Mouse (Mus musculus): ENCODE measurements around the gene Elob. TPM values are rescaled to one million over a fixed set of nuclear protein-coding genes. Genes with fewer than 3 reads are reported as not detected.
A peak's percentile ranks its signal among the peaks of the same experiment; 100 is the strongest.

The Elob gene
- polyA plus RNA-seq, 1 experiment: 1,587 TPM

GRCm38 (mm10) chr17:23804426-23805085 is 24.4 kb downstream of the Elob start:
- Histone ChIP-seq H3K27ac (ENCODE audit: control insufficient read depth, insufficient read depth, low read depth, low read length) (no peak overlapping the region; the same call in 1 of the 2 replicates), H3K36me3 (ENCODE audit: control insufficient read depth, insufficient read depth, low read length) (peaks cover 4% of the 10 kb centered on the region), H3K4me1 (ENCODE audit: control insufficient read depth, insufficient read depth, low read length) (peaks cover 7% of the 10 kb centered on the region), H3K4me3 (ENCODE audit: control insufficient read depth, low read depth, low read length) (peak overlapping the region; percentile 87), H3K27me3 (ENCODE audit: control insufficient read depth, insufficient read depth, low read length) (no peaks in the 10 kb centered on the region)
- TF ChIP-seq CTCF (IDR thresholded peaks at IDR 0.05; ENCODE audit: control insufficient read depth, insufficient read depth, insufficient replicate concordance, low read depth, low read length) (no peak), POLR2A (IDR thresholded peaks at IDR 0.05; ENCODE audit: control insufficient read depth, low read depth, low read length) (no peak)

- peaks cover 7% of the 10 kb centered on the region for H3K4me1 ChIP-seq (ENCODE audit: control insufficient read depth, insufficient read depth, low read length)
- H3K27ac ChIP-seq (ENCODE audit: control insufficient read depth, insufficient read depth, low read depth, low read length): peak overlapping the region; percentile 96
- no peaks in the 10 kb centered on the region for H3K27me3 ChIP-seq (ENCODE audit: control insufficient read depth, insufficient read depth, low read length)
- TF ChIP-seq POLR2A (IDR thresholded peaks at IDR 0.05; ENCODE audit: control insufficient read depth, low read depth, low read length): no peak; the same call in 1 of the 2 replicates
- TF ChIP-seq CTCF (IDR thresholded peaks at IDR 0.05; ENCODE audit: control insufficient read depth, insufficient read depth, insufficient replicate concordance, low read depth, low read length): no peak
- peak overlapping the region; percentile 87 for H3K4me3 ChIP-seq (ENCODE audit: control insufficient read depth, low read depth, low read length)
- H3K36me3 ChIP-seq (ENCODE audit: control insufficient read depth, insufficient read depth, low read length): peaks cover 2% of the 10 kb centered on the region
These were observed 25.4 kb downstream of the Elob start for GRCm38 (mm10) chr17:23803366-23804041.

GRCm38 (mm10) chr17:23802746-23803365 is 26.1 kb downstream of the Elob start:
- TF ChIP-seq CTCF (IDR thresholded peaks at IDR 0.05; ENCODE audit: control insufficient read depth, insufficient read depth, insufficient replicate concordance, low read depth, low read length): no peak
- TF ChIP-seq POLR2A (IDR thresholded peaks at IDR 0.05; ENCODE audit: control insufficient read depth, low read depth, low read length): peak; percentile 87

GRCm38 (mm10) chr17:23801627-23802026 is 27.3 kb downstream of the Elob start:
- Histone ChIP-seq H3K36me3 (ENCODE audit: control insufficient read depth, insufficient read depth, low read length) (no peaks in the 10 kb centered on the region), H3K27me3 (ENCODE audit: control insufficient read depth, insufficient read depth, low read length) (no peaks in the 10 kb centered on the region), H3K4me1 (ENCODE audit: control insufficient read depth, insufficient read depth, low read length) (peaks cover 4% of the 10 kb centered on the region), H3K27ac (ENCODE audit: control insufficient read depth, insufficient read depth, low read depth, low read length) (no peak overlapping the region), H3K4me3 (ENCODE audit: control insufficient read depth, low read depth, low read length) (peak overlapping the region; percentile 70)
- no peak for TF ChIP-seq CTCF (IDR thresholded peaks at IDR 0.05; ENCODE audit: control insufficient read depth, insufficient read depth, insufficient replicate concordance, low read depth, low read length)
- no peak for TF ChIP-seq POLR2A (IDR thresholded peaks at IDR 0.05; ENCODE audit: control insufficient read depth, low read depth, low read length)

More at GRCm38 (mm10) chr17:23802746-23803365, 26.1 kb downstream of the Elob start:
- Histone ChIP-seq H3K4me1 (ENCODE audit: control insufficient read depth, insufficient read depth, low read length) (peaks cover 7% of the 10 kb centered on the region), H3K36me3 (ENCODE audit: control insufficient read depth, insufficient read depth, low read length) (peaks cover 1% of the 10 kb centered on the region; the same call in 1 of the 2 replicates), H3K27me3 (ENCODE audit: control insufficient read depth, insufficient read depth, low read length) (no peaks in the 10 kb centered on the region), H3K4me3 (ENCODE audit: control insufficient read depth, low read depth, low read length) (peak overlapping the region; percentile 87), H3K27ac (ENCODE audit: control insufficient read depth, insufficient read depth, low read depth, low read length) (peak overlapping the region; percentile 96)

DNA sequence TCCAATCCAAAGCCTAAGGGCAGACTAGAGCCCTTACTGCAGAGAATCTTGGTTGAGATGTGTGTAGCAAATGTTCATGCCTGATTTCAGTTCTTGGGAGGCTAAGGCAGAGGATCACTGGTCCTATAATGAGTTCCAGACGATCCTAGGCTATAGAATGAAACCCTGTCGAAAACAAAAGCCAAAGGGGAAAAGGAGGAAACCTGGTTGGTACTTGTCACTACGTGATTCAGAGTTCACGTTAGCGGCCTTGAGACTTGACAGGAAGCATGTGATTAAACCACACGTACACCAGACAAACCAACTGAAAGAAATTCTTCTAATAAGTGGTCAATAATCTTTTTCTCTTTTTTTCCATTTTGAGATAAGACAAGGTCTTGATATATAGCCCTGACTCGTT is 31.6 kb downstream of the Elob start:
- TF ChIP-seq POLR2A (IDR thresholded peaks at IDR 0.05; ENCODE audit: control insufficient read depth, low read depth, low read length) (no peak), CTCF (IDR thresholded peaks at IDR 0.05; ENCODE audit: control insufficient read depth, insufficient read depth, insufficient replicate concordance, low read depth, low read length) (no peak)
- Histone ChIP-seq H3K4me1 (ENCODE audit: control insufficient read depth, insufficient read depth, low read length) (peaks cover 4% of the 10 kb centered on the region; the same call in 1 of the 2 replicates), H3K27ac (ENCODE audit: control insufficient read depth, insufficient read depth, low read depth, low read length) (no peak overlapping the region), H3K27me3 (ENCODE audit: control insufficient read depth, insufficient read depth, low read length) (no peaks in the 10 kb centered on the region), H3K4me3 (ENCODE audit: control insufficient read depth, low read depth, low read length) (no peak overlapping the region), H3K36me3 (ENCODE audit: control insufficient read depth, insufficient read depth, low read length) (no peaks in the 10 kb centered on the region)

DNA sequence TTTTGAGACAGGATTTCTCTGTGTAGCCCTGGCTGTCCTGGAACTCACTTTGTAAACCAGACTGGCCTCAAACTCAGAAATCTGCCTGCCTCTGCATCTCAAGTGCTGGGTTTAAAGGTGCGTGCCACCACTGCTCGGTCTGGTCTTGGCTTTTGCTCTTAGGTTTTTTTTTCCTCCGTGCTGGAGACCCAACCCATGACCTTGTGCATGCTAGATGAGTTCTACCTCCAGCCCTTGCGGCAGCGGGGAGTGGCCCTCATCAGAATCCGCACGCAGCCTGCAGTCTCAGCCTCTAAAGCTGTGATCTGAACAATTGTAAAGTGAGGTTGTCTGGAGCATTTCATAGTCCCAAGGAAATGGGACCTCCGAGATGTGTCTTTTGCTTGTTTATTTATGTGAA is 33.6 kb downstream of the Elob start:
- Histone ChIP-seq H3K27me3 (ENCODE audit: control insufficient read depth, insufficient read depth, low read length) (no peaks in the 10 kb centered on the region), H3K27ac (ENCODE audit: control insufficient read depth, insufficient read depth, low read depth, low read length) (no peak overlapping the region)
- no peak for TF ChIP-seq CTCF (IDR thresholded peaks at IDR 0.05; ENCODE audit: control insufficient read depth, insufficient read depth, insufficient replicate concordance, low read depth, low read length)

DNA sequence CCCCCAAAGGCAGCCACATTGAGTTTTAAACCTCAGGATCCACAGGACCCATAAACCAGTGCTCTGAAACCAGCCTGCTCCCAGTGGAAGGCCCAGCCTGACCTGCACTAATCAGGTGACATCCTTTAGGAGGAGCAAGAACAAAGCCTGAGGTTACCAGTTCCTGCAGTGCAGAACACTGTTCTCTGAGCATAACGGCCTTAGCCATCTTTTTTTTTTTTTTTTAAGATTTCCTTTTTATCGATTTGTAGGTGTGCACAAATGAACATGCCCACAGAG is 37.9 kb downstream of the Elob start:
- no peak overlapping the region for H3K4me3 ChIP-seq (ENCODE audit: control insufficient read depth, low read depth, low read length)
- TF ChIP-seq POLR2A (IDR thresholded peaks at IDR 0.05; ENCODE audit: control insufficient read depth, low read depth, low read length): no peak
- H3K27me3 ChIP-seq (ENCODE audit: control insufficient read depth, insufficient read depth, low read length): no peaks in the 10 kb centered on the region
- H3K27ac ChIP-seq (ENCODE audit: control insufficient read depth, insufficient read depth, low read depth, low read length): no peak overlapping the region
- no peaks in the 10 kb centered on the region for H3K36me3 ChIP-seq (ENCODE audit: control insufficient read depth, insufficient read depth, low read length)
- peaks cover 8% of the 10 kb centered on the region for H3K4me1 ChIP-seq (ENCODE audit: control insufficient read depth, insufficient read depth, low read length)

More for the DNA sequence above, 33.6 kb downstream of the Elob start:
- peaks cover 5% of the 10 kb centered on the region for H3K4me1 ChIP-seq (ENCODE audit: control insufficient read depth, insufficient read depth, low read length)
- no peak overlapping the region for H3K4me3 ChIP-seq (ENCODE audit: control insufficient read depth, low read depth, low read length)
- H3K36me3 ChIP-seq (ENCODE audit: control insufficient read depth, insufficient read depth, low read length): no peaks in the 10 kb centered on the region
